Mouse (Mus musculus) ES-E14 (cell line): Measurements from ENCODE around the gene Gm20662.

ENCODE experiments used
- MAFK ChIP-seq: IDR thresholded peaks from 2 replicates; pipeline ENCODE4 v1.6.1; 2014; ENCODE audit warnings: mild to moderate bottlenecking, low read depth, low read length, inconsistent platforms; ENCODE audit not compliant: insufficient read depth
- ZC3H11A ChIP-seq: IDR thresholded peaks from 2 replicates; pipeline ENCODE4 v1.6.1; 2012; ENCODE audit warnings: low read depth, mild to moderate bottlenecking, inconsistent platforms, low read length, borderline replicate concordance

DNA sequence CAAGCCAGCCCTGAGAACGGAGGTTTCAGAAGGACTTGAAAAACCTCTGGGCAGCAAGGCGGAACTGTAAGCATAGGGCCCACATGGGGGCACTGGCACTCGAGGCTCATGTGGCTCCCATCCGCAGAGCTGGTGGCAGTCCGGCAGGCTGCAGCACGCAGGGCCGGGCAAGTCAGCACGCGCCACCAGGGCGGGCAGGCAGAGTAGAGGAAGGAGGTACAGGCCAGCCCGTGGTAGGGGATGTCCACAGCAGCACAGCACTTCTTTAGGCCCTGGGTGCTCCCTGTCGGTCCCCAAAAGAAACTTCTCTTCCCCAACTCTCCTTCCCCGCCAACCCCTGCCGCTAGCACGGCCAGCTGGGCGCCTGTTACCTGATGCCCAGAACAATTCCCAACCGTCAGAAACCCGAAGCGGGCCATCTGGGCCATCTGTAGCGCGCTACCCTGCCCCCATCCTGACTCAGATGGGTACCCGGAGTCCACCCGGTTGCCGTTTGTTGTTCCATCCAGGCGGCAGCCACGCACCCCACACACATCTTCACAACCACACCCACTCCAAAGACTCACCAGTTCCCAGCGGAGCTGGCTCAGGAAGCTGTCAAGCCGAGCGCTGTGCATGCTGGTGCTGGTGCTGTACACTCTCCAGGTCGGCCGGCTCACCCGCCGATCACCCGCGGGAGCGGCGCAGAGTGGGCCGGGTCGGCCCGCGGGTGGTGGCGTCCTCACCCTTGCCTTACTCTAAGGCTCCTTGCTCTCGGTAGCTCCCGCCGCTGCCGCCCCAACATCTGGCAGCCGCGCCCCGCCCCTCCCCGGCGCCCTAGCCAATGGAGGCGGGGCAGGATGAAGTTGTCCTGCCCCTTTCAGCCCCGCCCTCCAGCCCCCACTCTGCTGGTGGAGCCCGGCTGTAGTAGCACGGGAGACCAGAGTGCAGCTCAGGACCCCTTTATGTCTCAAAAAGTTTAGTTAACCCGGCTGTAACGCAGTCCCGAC, 10.7 kb upstream of the Gm20662 start, which contains the start of gene Inka1:
- TF ChIP-seq MAFK, result no peak
- no peak for TF ChIP-seq ZC3H11A
